Mouse (Mus musculus) neutrophil, adult 83 days (primary cell): ENCODE measurements around the gene Elof1. TPM values are rescaled to one million over a fixed set of nuclear protein-coding genes. Genes with fewer than 3 reads are reported as not detected.

Source experiments
- total RNA-seq, 2 experiments: library from RNA; stranded (reverse); gene quantifications; one replicate each; pipeline ENCODE4 v1.2.4; 2023

Elof1 gene
- 10 to 100 TPM; 34.9 to 42.1 TPM for total RNA-seq

DNA sequence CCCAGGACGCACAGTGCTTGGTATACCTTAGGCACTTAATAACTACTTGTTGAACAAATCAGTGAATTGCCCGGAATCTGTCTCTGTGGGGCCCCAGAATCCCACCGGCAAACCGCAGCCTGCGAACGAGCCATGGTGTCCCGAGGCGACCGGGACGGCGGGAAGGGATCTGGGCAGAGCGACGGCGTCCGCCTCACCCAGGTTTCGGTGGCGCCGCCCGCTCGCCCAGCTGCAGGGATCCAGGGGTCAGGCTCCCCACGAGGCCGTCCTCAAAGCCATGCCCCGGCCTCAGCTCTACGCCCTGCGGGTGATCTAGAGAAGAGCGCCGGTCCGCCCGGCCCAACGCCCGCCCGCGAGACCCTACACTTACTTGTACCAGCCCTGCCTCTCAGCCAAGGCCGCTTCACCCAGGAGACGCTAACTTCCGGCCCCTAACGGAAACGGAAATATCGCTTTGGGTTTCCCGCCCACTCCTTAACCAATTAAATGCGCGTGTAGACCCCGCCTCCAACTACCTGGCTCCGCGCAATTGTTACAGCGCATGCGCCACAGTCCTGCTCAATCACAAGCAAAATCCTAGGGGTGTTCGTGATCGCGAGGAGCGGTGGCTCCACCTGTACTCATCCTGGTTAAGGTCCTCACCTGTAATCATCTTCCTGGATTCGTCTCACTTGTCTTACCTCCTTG is at the start of gene Elof1:
Gene Elof1, minus strand, starts transcription at position 433 of the 687 bp plus-strand sequence.

DNA sequence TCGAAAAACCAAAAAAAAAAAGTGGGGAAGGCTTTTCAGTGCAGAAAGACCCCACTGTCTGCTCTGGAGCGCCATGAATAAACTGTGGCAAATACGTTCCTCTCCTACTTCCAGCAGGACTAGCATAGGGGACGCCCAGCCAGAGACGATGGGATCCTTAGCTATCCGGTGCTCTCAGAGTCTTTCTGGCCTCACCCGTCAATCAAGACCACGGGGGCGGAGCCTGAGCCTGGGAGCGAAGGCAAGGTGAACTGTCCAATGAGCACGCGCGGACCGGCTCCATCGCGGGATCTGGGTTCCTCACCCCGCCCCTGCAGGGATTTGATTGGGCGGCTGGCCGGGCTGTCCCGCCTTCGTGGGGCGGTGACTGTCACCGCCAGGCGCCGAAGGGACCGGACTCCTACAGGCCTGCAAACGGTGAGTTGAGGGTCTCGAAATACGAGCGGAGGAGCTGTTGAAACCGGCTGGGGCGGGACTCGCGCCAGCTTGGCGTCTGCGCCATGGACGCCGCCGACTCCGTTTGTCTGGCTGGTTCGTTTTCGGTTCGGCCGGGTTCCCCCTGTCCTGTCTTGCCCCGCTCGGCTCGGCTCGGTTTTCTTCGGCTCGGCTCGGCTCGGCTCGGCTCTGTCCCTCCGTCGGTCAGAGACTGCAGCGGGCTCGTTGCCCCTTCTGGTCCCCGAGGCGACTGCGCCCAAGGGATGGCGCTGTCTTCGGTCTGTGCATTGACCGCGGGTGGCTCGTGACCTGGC is 39.7 kb upstream of the Elof1 start, which contains the start of gene Pigyl:
Gene Pigyl, plus strand, starts transcription at position 350 of the 749 bp plus-strand sequence.

DNA sequence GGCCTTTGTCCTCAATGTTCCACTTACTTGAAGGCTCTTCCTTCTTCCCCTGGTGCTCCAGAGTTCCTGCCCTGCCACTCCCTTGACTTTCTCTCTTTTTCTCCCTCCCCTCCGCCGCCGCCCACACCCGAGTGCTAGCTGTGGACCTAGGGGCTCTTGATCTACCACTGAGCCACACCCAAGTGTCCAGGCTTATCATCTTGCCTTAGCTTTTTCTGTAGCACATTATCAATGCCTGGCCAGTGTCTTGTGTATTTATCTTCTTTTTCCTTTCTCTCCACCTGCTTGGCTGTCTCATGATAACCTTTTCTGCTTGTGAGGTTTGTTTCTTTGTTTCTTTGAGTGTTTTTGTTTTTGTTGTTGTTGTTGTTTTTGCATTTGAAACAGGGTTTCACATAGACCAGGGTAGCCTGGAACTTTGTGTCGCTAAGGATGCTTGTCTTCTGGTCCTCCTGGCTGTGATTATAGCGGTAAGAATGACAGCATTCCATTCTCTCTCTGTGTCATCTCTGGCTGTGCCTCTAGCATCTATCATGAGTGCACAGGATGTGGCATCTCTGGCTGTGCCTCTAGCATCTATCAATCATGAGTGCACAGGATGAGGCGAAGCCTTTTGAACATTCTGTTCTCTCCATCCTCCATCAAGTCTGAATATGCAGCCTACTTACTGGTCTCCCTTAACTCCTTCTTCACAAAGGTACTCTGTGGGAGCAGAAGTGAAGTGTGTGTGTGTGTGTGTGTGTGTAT is 18.8 kb upstream of the Elof1 start, which contains the start of gene Acp5:
Gene Acp5, minus strand, starts transcription at position 68 of the 747 bp plus-strand sequence.

DNA sequence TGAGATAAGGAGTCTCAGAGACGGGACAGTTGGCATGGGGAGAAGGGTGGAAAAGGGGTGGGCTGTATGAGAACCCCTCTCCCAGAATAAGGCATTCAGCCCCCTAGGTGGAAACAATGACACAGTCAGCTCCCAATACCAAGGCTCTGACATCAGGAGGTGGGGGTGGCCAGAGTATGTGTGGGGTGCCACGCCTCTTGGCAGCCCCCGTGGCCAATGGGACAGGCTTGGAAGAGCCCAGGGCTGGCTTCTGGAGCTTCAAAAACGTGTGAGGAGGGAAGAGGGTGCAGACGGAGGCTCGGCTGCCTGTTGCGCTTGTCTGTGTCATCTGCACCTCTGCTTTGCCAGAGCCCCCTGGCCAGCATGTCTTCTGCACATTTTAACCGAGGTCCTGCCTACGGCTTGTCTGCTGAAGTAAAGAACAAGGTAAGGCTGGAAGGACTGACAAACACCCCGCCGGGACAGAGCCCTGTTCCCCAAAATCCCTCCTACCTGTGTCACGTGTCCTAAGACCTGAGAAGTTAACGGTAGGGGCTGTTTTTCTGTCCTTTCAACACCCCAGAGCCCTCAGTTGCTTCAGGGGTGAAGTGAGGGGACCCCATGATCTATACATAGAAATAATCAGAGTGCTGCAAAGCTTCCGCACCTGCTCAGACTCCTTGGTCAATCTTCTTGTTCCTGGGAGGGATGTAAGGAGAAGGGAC is 17.8 kb downstream of the Elof1 start, which contains the start of gene Cnn1:
Gene Cnn1, plus strand, starts transcription at position 224 of the 704 bp plus-strand sequence.

DNA sequence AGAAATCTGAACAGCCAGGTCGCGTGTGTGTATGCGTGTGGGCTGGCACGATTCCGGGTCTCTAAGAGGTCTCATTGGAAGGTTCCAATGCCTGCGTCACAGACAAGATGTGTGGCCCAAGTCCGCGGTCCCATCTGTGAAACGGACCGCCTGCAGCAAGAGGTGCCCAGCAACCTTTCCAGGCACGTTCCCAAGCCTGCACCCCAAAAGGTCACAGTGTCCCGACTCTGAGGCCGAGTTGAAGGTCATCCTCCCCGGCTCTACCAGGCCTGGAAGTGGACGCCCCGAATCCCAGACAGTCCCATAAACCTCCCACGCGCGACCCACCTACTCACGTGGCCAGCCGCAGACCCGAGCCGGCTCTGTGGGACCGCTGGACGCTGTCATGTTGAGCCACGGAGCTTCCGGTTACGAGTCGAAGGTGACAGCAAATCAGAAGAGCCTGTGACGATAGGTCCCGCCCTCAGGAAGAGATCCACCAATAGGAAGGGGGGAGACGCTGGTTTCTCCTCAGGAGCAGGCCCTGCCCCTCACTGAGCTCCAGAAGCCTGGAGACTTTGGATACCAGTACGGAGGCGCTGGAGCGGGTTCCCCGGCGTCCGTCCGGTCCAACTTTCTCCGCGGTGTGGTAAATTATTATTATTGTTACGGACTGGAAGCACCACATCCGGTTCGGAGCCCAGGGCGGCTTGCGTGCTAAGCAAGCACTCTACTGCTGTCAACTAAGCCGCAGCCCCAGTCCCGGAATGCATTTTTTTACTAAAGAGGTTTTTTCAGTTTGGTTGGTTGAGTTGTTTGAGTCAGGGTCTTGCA is 31.7 kb downstream of the Elof1 start, which contains the start of gene Ecsit:
Gene Ecsit, minus strand, starts transcription at position 417 of the 813 bp plus-strand sequence.

DNA sequence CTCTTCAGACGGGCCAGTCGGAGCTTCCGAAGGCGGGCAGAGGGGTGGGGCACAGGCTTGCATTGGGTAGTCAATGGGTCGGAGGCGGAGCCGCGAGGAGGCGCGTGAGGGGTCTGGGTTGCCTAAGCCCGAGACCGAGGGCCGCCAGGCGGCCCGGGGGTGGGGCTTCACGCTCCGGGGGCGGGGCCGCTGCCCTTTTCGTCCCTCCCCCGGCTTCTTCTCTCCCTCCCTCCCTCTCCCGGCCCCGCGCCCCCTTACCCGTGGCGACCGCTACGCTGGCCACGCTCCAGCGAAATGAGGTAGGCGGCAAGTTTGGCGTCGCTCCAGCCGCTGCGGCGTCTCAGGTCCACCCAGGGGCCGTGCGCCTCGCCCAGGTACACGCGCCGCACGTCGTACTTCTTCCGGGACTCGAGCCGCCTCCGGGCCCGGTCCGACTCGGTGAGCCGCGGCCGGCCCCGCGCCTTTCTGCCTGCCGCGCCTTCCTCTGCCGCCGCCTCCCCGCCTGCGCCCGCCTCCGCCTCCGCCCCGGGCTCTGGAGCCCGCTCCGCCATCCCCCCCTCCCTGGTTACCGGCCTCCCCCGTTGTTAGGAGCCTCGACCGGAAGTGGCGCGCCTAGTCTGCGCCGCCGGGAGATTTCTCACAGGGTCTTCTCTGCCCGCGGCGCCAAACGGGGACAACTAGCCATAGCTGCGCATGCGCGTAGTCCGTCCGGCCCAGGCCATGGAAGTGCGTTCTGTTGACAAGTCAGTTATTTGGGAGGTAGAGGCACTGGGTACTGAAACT is 46.0 kb downstream of the Elof1 start, which contains the start of the genes Gm49318 and Zfp653:
Gene Gm49318, minus strand, starts transcription at position 469 of the 783 bp plus-strand sequence.
Gene Zfp653, minus strand, starts transcription at position 586 of the 783 bp plus-strand sequence.

Other genes starting within 250 kb of the Elof1 start
- 100 to 1,000 TPM; 154 to 156 TPM for gene Rab3d, start 199.0 kb downstream of the Elof1 start, total RNA-seq
- gene Ccdc159, start 189.7 kb downstream of the Elof1 start, total RNA-seq, result 1 to 10 TPM in 1 of 2 experiments, under 1 TPM in 1; 0.77 to 1.5 TPM
- gene Tmem205, start 189.6 kb downstream of the Elof1 start, total RNA-seq, result 10 to 100 TPM; 17.0 to 20.7 TPM
- gene Plppr2, start 180.1 kb downstream of the Elof1 start, total RNA-seq, result 1 to 10 TPM; 1.2 to 1.4 TPM
- 1 to 10 TPM; 4.3 to 4.5 TPM for gene Swsap1, start 161.4 kb downstream of the Elof1 start, total RNA-seq
- 10 to 100 TPM in 1 of 2 experiments, 1 to 10 TPM in 1; 10.0 to 15.7 TPM for gene Epor, start 153.7 kb downstream of the Elof1 start, total RNA-seq
- gene Rgl3, start 127.7 kb downstream of the Elof1 start, total RNA-seq, result not detected
- gene Ccdc151, start 114.5 kb downstream of the Elof1 start, total RNA-seq, result not detected
- 10 to 100 TPM; 55.2 to 67.9 TPM for gene Prkcsh, start 114.4 kb downstream of the Elof1 start, total RNA-seq
- under 1 TPM in 1 of 2 experiments, not detected in 1; 0.55 TPM for gene Elavl3, start 65.1 kb downstream of the Elof1 start, total RNA-seq
- not detected for gene Gm49318, start 45.9 kb downstream of the Elof1 start, total RNA-seq
- 1 to 10 TPM; 9.0 to 9.7 TPM for gene Zfp653, start 45.8 kb downstream of the Elof1 start, total RNA-seq
- gene Ecsit, start 31.7 kb downstream of the Elof1 start, total RNA-seq, result 1 to 10 TPM; 8.6 to 8.7 TPM
- not detected for gene Cnn1, start 18.0 kb downstream of the Elof1 start, total RNA-seq
- 10 to 100 TPM; 28.6 to 38.7 TPM for gene Acp5, start 18.5 kb upstream of the Elof1 start, total RNA-seq
- gene Pigyl, start 39.7 kb upstream of the Elof1 start, total RNA-seq, result 10 to 100 TPM; 15.4 to 16.0 TPM
- not detected for gene Zfp872, start 70.9 kb upstream of the Elof1 start, total RNA-seq
- 10 to 100 TPM; 12.4 to 17.5 TPM for gene Zfp809, start 108.5 kb upstream of the Elof1 start, total RNA-seq
- under 1 TPM; 0.26 to 0.40 TPM for gene Zfp599, start 142.7 kb upstream of the Elof1 start, total RNA-seq
- gene Zfp810, start 190.5 kb upstream of the Elof1 start, total RNA-seq, result 1 to 10 TPM; 6.3 to 6.7 TPM